Mouse (Mus musculus): Measurements from ENCODE around the gene Thsd4. TPM values are rescaled to one million over a fixed set of nuclear protein-coding genes. Genes with fewer than 3 reads are reported as not detected.

Gene Thsd4
- polyA plus RNA-seq, 1 experiment: 1.9 TPM

DNA sequence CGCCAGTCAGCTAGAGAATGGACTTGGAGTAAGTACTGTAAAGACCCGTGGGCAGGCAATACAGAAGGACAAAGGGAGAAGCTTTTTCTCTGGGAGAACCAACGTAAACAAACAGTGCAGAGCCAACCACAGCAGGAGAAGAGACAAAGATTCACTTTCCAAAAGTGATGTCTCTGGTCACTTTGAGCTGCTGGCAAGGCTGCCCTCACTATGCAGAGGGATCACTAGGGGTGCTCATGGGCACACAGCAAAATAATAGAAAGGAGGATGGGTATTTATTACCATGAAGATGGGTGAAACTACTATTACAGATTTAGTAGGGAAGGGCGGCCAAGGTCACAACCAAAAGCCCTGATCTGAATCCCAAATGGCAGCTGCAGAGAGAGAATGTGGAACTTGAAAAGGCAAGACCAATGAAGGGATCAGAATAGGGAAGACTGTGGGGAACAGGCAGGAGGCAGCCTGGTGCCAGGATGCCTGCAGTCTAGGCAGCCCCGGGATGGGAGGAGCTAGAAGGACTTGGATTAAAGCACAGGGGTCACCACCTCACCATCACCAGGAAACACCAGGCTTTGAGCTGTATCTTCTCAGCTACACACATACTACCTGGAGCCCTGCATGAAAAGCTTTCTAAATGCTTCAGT is 450.1 kb downstream of the Thsd4 start:
- H3K9ac ChIP-seq (ENCODE audit: low read depth, poor library complexity, severe bottlenecking): no peak overlapping the region
- H3K27me3 ChIP-seq (ENCODE audit: control insufficient read depth, insufficient read depth, low read length, poor library complexity, severe bottlenecking): no peaks in the 10 kb centered on the region
- no peak for TF ChIP-seq POLR2A (IDR thresholded peaks at IDR 0.05; ENCODE audit: insufficient read depth, low read length)
- no peaks in the 10 kb centered on the region for H3K9me3 ChIP-seq (replicated peaks; ENCODE audit: control insufficient read depth, insufficient read depth, low read length, poor library complexity, severe bottlenecking)
- H3K27ac ChIP-seq (ENCODE audit: insufficient read depth, low read length): no peak overlapping the region
- no peaks in the 10 kb centered on the region for H3K4me1 ChIP-seq (ENCODE audit: control insufficient read depth, insufficient read depth, low read length)
- no peak overlapping the region for H3K4me3 ChIP-seq (ENCODE audit: low read depth, low read length)
- no peaks in the 10 kb centered on the region for H3K36me3 ChIP-seq (ENCODE audit: control insufficient read depth, insufficient read depth, low read length, poor library complexity, severe bottlenecking)

DNA sequence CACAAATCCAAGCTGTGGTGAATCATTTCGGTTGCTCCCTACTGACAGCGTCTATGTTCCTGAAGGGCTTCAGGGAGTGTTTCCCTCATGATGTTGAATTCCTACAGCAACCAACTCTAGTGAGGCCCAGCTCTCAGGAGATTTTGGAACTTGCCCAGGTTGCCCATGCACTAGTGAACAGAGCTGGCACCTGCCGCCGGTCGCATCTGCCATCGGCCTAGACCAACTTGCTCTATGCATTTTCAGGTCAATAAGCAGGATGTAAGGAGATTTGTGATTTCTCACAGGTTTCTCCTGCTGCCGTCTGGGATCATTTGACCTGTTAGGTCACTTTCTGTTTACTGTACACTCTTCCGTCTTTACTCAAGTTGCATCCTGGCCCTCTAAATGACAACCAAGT is 454.6 kb downstream of the Thsd4 start:
- Histone ChIP-seq H3K9me3 (replicated peaks; ENCODE audit: control insufficient read depth, insufficient read depth, low read length, poor library complexity, severe bottlenecking) (no peaks in the 10 kb centered on the region), H3K36me3 (ENCODE audit: control insufficient read depth, insufficient read depth, low read length, poor library complexity, severe bottlenecking) (no peaks in the 10 kb centered on the region), H3K4me3 (ENCODE audit: low read depth, low read length) (no peak overlapping the region), H3K9ac (ENCODE audit: low read depth, poor library complexity, severe bottlenecking) (no peak overlapping the region), H3K4me1 (ENCODE audit: control insufficient read depth, insufficient read depth, low read length) (no peaks in the 10 kb centered on the region), H3K27ac (ENCODE audit: insufficient read depth, low read length) (no peak overlapping the region), H3K27me3 (ENCODE audit: control insufficient read depth, insufficient read depth, low read length, poor library complexity, severe bottlenecking) (no peaks in the 10 kb centered on the region)
- no peak for TF ChIP-seq CTCF (IDR thresholded peaks at IDR 0.05; ENCODE audit: low read depth, low read length)
- no peak for TF ChIP-seq EP300 (IDR thresholded peaks at IDR 0.05; ENCODE audit: insufficient read depth, low read depth, low read length)
- no peak for TF ChIP-seq POLR2A (IDR thresholded peaks at IDR 0.05; ENCODE audit: insufficient read depth, low read length)

DNA sequence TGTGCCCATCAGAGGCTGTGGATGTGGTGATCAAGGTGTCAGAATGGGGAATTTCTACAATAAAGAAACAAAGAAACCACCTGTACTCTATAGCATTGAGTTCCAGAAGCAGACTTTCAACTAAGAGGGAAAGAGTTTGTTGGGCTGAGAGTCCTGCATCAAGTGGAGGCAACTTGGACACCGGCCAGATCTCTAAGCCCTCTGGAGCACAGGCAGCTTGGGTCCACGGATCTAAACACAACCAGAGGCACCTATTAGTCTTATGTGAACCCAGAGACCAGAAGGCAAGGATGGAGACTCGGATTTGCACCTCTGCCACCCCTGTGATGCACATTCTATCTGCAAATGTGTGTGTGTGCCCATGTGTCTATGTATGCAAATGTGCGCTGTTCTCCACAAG is 456.7 kb downstream of the Thsd4 start:
- Histone ChIP-seq H3K4me3 (ENCODE audit: low read depth, low read length) (no peak overlapping the region), H3K36me3 (ENCODE audit: control insufficient read depth, insufficient read depth, low read length, poor library complexity, severe bottlenecking) (no peaks in the 10 kb centered on the region), H3K9me3 (replicated peaks; ENCODE audit: control insufficient read depth, insufficient read depth, low read length, poor library complexity, severe bottlenecking) (no peaks in the 10 kb centered on the region), H3K4me1 (ENCODE audit: control insufficient read depth, insufficient read depth, low read length) (no peaks in the 10 kb centered on the region), H3K27me3 (ENCODE audit: control insufficient read depth, insufficient read depth, low read length, poor library complexity, severe bottlenecking) (no peaks in the 10 kb centered on the region), H3K9ac (ENCODE audit: low read depth, poor library complexity, severe bottlenecking) (no peak overlapping the region), H3K27ac (ENCODE audit: insufficient read depth, low read length) (no peak overlapping the region)
- TF ChIP-seq POLR2A (IDR thresholded peaks at IDR 0.05; ENCODE audit: insufficient read depth, low read length) (no peak), CTCF (IDR thresholded peaks at IDR 0.05; ENCODE audit: low read depth, low read length) (no peak), EP300 (IDR thresholded peaks at IDR 0.05; ENCODE audit: insufficient read depth, low read depth, low read length) (no peak)

- TF ChIP-seq POLR2A (IDR thresholded peaks at IDR 0.05; ENCODE audit: insufficient read depth, low read length): no peak
- no peak for TF ChIP-seq CTCF (IDR thresholded peaks at IDR 0.05; ENCODE audit: low read depth, low read length)
- no peak for TF ChIP-seq EP300 (IDR thresholded peaks at IDR 0.05; ENCODE audit: insufficient read depth, low read depth, low read length)
- Histone ChIP-seq H3K9me3 (replicated peaks; ENCODE audit: control insufficient read depth, insufficient read depth, low read length, poor library complexity, severe bottlenecking) (no peaks in the 10 kb centered on the region), H3K4me3 (ENCODE audit: low read depth, low read length) (no peak overlapping the region)
Observed at GRCm38 (mm10) chr9:60063191-60063720, 458.6 kb downstream of the Thsd4 start.

GRCm38 (mm10) chr9:60056131-60056530 is 465.7 kb downstream of the Thsd4 start:
- Histone ChIP-seq H3K9me3 (replicated peaks; ENCODE audit: control insufficient read depth, insufficient read depth, low read length, poor library complexity, severe bottlenecking) (no peaks in the 10 kb centered on the region), H3K36me3 (ENCODE audit: control insufficient read depth, insufficient read depth, low read length, poor library complexity, severe bottlenecking) (no peaks in the 10 kb centered on the region), H3K27me3 (ENCODE audit: control insufficient read depth, insufficient read depth, low read length, poor library complexity, severe bottlenecking) (no peaks in the 10 kb centered on the region), H3K27ac (ENCODE audit: insufficient read depth, low read length) (no peak overlapping the region), H3K9ac (ENCODE audit: low read depth, poor library complexity, severe bottlenecking) (no peak overlapping the region), H3K4me1 (ENCODE audit: control insufficient read depth, insufficient read depth, low read length) (no peaks in the 10 kb centered on the region), H3K4me3 (ENCODE audit: low read depth, low read length) (no peak overlapping the region)
- TF ChIP-seq CTCF (IDR thresholded peaks at IDR 0.05; ENCODE audit: low read depth, low read length) (no peak), EP300 (IDR thresholded peaks at IDR 0.05; ENCODE audit: insufficient read depth, low read depth, low read length) (no peak), POLR2A (IDR thresholded peaks at IDR 0.05; ENCODE audit: insufficient read depth, low read length) (no peak)

More at GRCm38 (mm10) chr9:60063191-60063720, 458.6 kb downstream of the Thsd4 start:
- Histone ChIP-seq H3K9ac (ENCODE audit: low read depth, poor library complexity, severe bottlenecking) (no peak overlapping the region), H3K27me3 (ENCODE audit: control insufficient read depth, insufficient read depth, low read length, poor library complexity, severe bottlenecking) (no peaks in the 10 kb centered on the region), H3K4me1 (ENCODE audit: control insufficient read depth, insufficient read depth, low read length) (no peaks in the 10 kb centered on the region), H3K27ac (ENCODE audit: insufficient read depth, low read length) (no peak overlapping the region), H3K36me3 (ENCODE audit: control insufficient read depth, insufficient read depth, low read length, poor library complexity, severe bottlenecking) (no peaks in the 10 kb centered on the region)

DNA sequence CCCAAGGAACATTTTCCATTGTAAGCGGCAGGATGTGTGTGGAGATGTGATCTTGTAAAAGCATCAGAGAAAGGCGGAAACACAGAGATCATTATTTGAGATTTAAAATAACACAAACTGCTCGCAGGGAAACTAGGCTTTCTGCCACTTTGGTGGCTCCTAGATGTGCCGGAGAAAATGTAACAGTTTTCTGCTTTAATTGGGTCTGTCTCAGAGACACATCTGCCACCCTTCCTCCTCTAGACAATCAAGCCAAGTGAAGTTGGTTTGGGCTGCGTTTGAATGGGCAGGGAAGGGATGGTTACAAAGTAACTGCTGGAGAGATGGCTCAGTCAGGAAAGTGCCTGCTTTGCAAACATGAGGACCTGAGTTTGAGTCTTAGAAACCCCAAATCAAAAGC is 466.9 kb downstream of the Thsd4 start:
- H3K9ac ChIP-seq (ENCODE audit: low read depth, poor library complexity, severe bottlenecking): no peak overlapping the region

More for the DNA sequence above, 466.9 kb downstream of the Thsd4 start:
- Histone ChIP-seq H3K27ac (ENCODE audit: insufficient read depth, low read length) (no peak overlapping the region), H3K9me3 (replicated peaks; ENCODE audit: control insufficient read depth, insufficient read depth, low read length, poor library complexity, severe bottlenecking) (no peaks in the 10 kb centered on the region), H3K4me3 (ENCODE audit: low read depth, low read length) (no peak overlapping the region), H3K4me1 (ENCODE audit: control insufficient read depth, insufficient read depth, low read length) (no peaks in the 10 kb centered on the region), H3K36me3 (ENCODE audit: control insufficient read depth, insufficient read depth, low read length, poor library complexity, severe bottlenecking) (no peaks in the 10 kb centered on the region), H3K27me3 (ENCODE audit: control insufficient read depth, insufficient read depth, low read length, poor library complexity, severe bottlenecking) (no peaks in the 10 kb centered on the region)
- TF ChIP-seq EP300 (IDR thresholded peaks at IDR 0.05; ENCODE audit: insufficient read depth, low read depth, low read length) (no peak), POLR2A (IDR thresholded peaks at IDR 0.05; ENCODE audit: insufficient read depth, low read length) (no peak), CTCF (IDR thresholded peaks at IDR 0.05; ENCODE audit: low read depth, low read length) (no peak)
